9 mouse cellular contexts compared by ENCODE assay signal in the genomic region with DNA sequence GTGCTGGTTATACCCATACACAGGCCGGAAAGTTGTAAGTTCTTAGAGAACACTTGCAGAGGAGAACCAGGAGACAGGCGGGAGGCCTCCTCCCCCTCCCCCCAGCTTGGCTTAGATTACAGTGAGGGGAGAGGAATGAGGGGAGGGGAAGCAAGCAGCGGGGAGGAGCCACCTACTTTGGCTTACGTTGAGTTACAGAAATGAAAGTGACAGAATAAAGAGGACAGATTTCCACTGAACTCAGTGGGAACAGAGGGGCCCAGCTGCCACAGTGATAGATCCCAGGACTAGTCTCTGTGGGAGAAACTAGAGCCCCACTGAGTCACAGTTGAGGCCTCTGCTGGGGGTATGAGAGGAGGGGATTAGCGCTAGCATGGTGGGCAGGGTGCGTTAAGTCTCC.
DNase-seq lines count a peak whose midpoint lies in the region; ATAC-seq and TF ChIP-seq lines count a peak whose summit lies in the region.
"Had no signal": no experiment of that assay in that cellular context is flagged by ENCODE, and none has a peak within 500 bp of the region (broad histone marks: within the 10 kb centered on the region; RNA-seq: fewer than 3 reads in every experiment).

No protein-coding gene starts in this region.

- H3K4me2 ChIP-seq in forebrain, embryonic 14.5 days (ENCODE audit: low read length), result no peak overlapping the region
- no peak overlapping the region for H3K4me2 ChIP-seq in forebrain, embryonic 12.5 days
- H3K4me2 ChIP-seq in midbrain, embryonic 11.5 days, result no peak overlapping the region
- H3K4me2 ChIP-seq in limb, embryonic 14.5 days (replicated peaks; ENCODE audit: low read depth, low read length, severe bottlenecking), result peak overlapping the region; percentile 33; the same call in 1 of the 2 replicates
- H3K4me2 ChIP-seq in stomach, embryonic 15.5 days, result peak overlapping the region; percentile 37

- TF ChIP-seq POLR2A in limb, embryonic 14.5 days (IDR thresholded peaks at IDR 0.05; ENCODE audit: borderline replicate concordance, extremely low read depth, insufficient read depth, insufficient read length), result no peak

- H3K9me3 ChIP-seq in forebrain, embryonic 14.5 days (replicated peaks; ENCODE audit: control insufficient read depth, low read length), result no peaks in the 10 kb centered on the region
- no peaks in the 10 kb centered on the region for H3K9me3 ChIP-seq in forebrain, embryonic 12.5 days
- no peaks in the 10 kb centered on the region for H3K9me3 ChIP-seq in midbrain, embryonic 11.5 days (ENCODE audit: control insufficient read depth, low read length)
- H3K9me3 ChIP-seq in midbrain, embryonic 10.5 days (replicated peaks), result no peaks in the 10 kb centered on the region
- H3K9me3 ChIP-seq in limb, embryonic 14.5 days (ENCODE audit: control insufficient read depth, low read length), result no peaks in the 10 kb centered on the region
- no peaks in the 10 kb centered on the region for H3K9me3 ChIP-seq in stomach, embryonic 15.5 days

- 10% methylated on average over 6 of the region's 6 CpGs for WGBS in forebrain, embryonic 14.5 days
- WGBS in forebrain, embryonic 12.5 days, result 13% methylated on average over 6 of the region's 6 CpGs
- 15% methylated on average over 6 of the region's 6 CpGs for WGBS in midbrain, embryonic 11.5 days
- WGBS in midbrain, embryonic 10.5 days, result 14% methylated on average over 6 of the region's 6 CpGs
- 10% methylated on average over 6 of the region's 6 CpGs for WGBS in limb, embryonic 14.5 days
- WGBS in stomach, embryonic 15.5 days, result 11% methylated on average over 6 of the region's 6 CpGs

- peak; percentile 29; the same call in 1 of the 2 replicates for ATAC-seq in forebrain, embryonic 14.5 days
- no peak for ATAC-seq in forebrain, embryonic 12.5 days (ENCODE audit: low FRiP score)
- ATAC-seq in midbrain, embryonic 11.5 days (ENCODE audit: low FRiP score), result peak; percentile 48; the same call in 1 of the 2 replicates
- peak; percentile 57 for ATAC-seq in limb, embryonic 14.5 days (ENCODE audit: low FRiP score, low read depth)
- peak; percentile 75 for ATAC-seq in stomach, embryonic 15.5 days (ENCODE audit: insufficient read depth, low FRiP score, low read depth)

- no peaks in the 10 kb centered on the region for H3K27me3 ChIP-seq in forebrain, embryonic 14.5 days (replicated peaks; ENCODE audit: control insufficient read depth, insufficient read depth, low read length)
- H3K27me3 ChIP-seq in forebrain, embryonic 12.5 days, result no peaks in the 10 kb centered on the region
- no peaks in the 10 kb centered on the region for H3K27me3 ChIP-seq in midbrain, embryonic 11.5 days (ENCODE audit: control insufficient read depth, insufficient read depth, low read length)
- no peaks in the 10 kb centered on the region for H3K27me3 ChIP-seq in midbrain, embryonic 10.5 days (ENCODE audit: low read depth, poor library complexity, severe bottlenecking)
- H3K27me3 ChIP-seq in limb, embryonic 14.5 days (ENCODE audit: control insufficient read depth, insufficient read depth, low read length), result no peaks in the 10 kb centered on the region
- no peaks in the 10 kb centered on the region for H3K27me3 ChIP-seq in stomach, embryonic 15.5 days (replicated peaks)

- peak; percentile 27 for DNase-seq in forebrain, embryonic 14.5 days (ENCODE audit: low spot score)
- DNase-seq in midbrain, embryonic 11.5 days (ENCODE audit: low spot score, missing footprints), result peak; percentile 87
- no peak for DNase-seq in midbrain, embryonic 10.5 days (ENCODE audit: low spot score)
- DNase-seq in limb, embryonic 14.5 days (ENCODE audit: low spot score), result peak; percentile 48
- no peak for DNase-seq in thymus, postnatal 14 days
- DNase-seq in MN1 (ENCODE audit: low spot score), result no peak
- DNase-seq: kidney, adult 2 months had no signal

- H3K27ac ChIP-seq in forebrain, embryonic 14.5 days (ENCODE audit: low read depth, low read length), result no peak overlapping the region
- H3K27ac ChIP-seq in forebrain, embryonic 12.5 days, result no peak overlapping the region
- no peak overlapping the region for H3K27ac ChIP-seq in midbrain, embryonic 11.5 days (ENCODE audit: low read depth, low read length)
- H3K27ac ChIP-seq in midbrain, embryonic 10.5 days (replicated peaks), result no peak overlapping the region
- no peak overlapping the region for H3K27ac ChIP-seq in limb, embryonic 14.5 days (replicated peaks; ENCODE audit: low read depth, low read length)
- peak overlapping the region; percentile 54 for H3K27ac ChIP-seq in stomach, embryonic 15.5 days

- no peaks in the 10 kb centered on the region for H3K36me3 ChIP-seq in forebrain, embryonic 14.5 days (ENCODE audit: control insufficient read depth, insufficient read depth, low read length)
- no peaks in the 10 kb centered on the region for H3K36me3 ChIP-seq in forebrain, embryonic 12.5 days (replicated peaks)
- H3K36me3 ChIP-seq in midbrain, embryonic 11.5 days (ENCODE audit: control insufficient read depth, insufficient read depth, low read length), result no peaks in the 10 kb centered on the region
- H3K36me3 ChIP-seq in midbrain, embryonic 10.5 days, result no peaks in the 10 kb centered on the region
- H3K36me3 ChIP-seq in limb, embryonic 14.5 days (ENCODE audit: control insufficient read depth, insufficient read depth, low read length), result no peaks in the 10 kb centered on the region
- no peaks in the 10 kb centered on the region for H3K36me3 ChIP-seq in stomach, embryonic 15.5 days

- no peak overlapping the region for H3K9ac ChIP-seq in forebrain, embryonic 14.5 days (ENCODE audit: low read length)
- H3K9ac ChIP-seq in forebrain, embryonic 12.5 days, result no peak overlapping the region
- no peak overlapping the region for H3K9ac ChIP-seq in midbrain, embryonic 11.5 days (ENCODE audit: low read length)
- H3K9ac ChIP-seq in limb, embryonic 14.5 days (ENCODE audit: low read depth, low read length, severe bottlenecking), result no peak overlapping the region
- H3K9ac ChIP-seq in stomach, embryonic 15.5 days, result no peak overlapping the region

- no peaks in the 10 kb centered on the region for H3K4me1 ChIP-seq in forebrain, embryonic 14.5 days (ENCODE audit: control insufficient read depth, insufficient read depth, low read length)
- H3K4me1 ChIP-seq in forebrain, embryonic 12.5 days, result peaks cover 12% of the 10 kb centered on the region; the same call in 1 of the 2 replicates
- H3K4me1 ChIP-seq in midbrain, embryonic 11.5 days (ENCODE audit: control insufficient read depth, insufficient read depth, low read length), result peaks cover 4% of the 10 kb centered on the region; the same call in 1 of the 2 replicates
- H3K4me1 ChIP-seq in midbrain, embryonic 10.5 days, result peaks cover 15% of the 10 kb centered on the region
- 0 out of 2 replicates have a peak, but pooled peaks cover 9% of the 10 kb centered on the region for H3K4me1 ChIP-seq in limb, embryonic 14.5 days (ENCODE audit: control insufficient read depth, insufficient read depth, low read length)
- H3K4me1 ChIP-seq in stomach, embryonic 15.5 days, result peaks cover 10% of the 10 kb centered on the region; the same call in 1 of the 2 replicates

- no peak overlapping the region for H3K4me3 ChIP-seq in forebrain, embryonic 14.5 days (ENCODE audit: low read depth, low read length)
- H3K4me3 ChIP-seq in forebrain, embryonic 12.5 days (replicated peaks), result no peak overlapping the region
- H3K4me3 ChIP-seq in midbrain, embryonic 11.5 days (ENCODE audit: low read depth, low read length), result no peak overlapping the region
- H3K4me3 ChIP-seq in midbrain, embryonic 10.5 days, result no peak overlapping the region
- H3K4me3 ChIP-seq in limb, embryonic 14.5 days (replicated peaks; ENCODE audit: low read length), result no peak overlapping the region
- H3K4me3 ChIP-seq in stomach, embryonic 15.5 days (replicated peaks), result peak overlapping the region; percentile 18; the same call in 1 of the 2 replicates

Comparison
In these comparisons a context has a peak if more than half of its experiments do, and no peak if none do; other contexts are left out.
1. DNase-seq: peak in forebrain, embryonic 14.5 days (single experiment), midbrain, embryonic 11.5 days (single experiment) and limb, embryonic 14.5 days (single experiment); none in midbrain, embryonic 10.5 days (single experiment), thymus, postnatal 14 days (single experiment) and MN1 (single experiment).
2. H3K4me2 ChIP-seq: peak in limb, embryonic 14.5 days (single experiment) and stomach, embryonic 15.5 days (single experiment); none in forebrain, embryonic 14.5 days (single experiment), forebrain, embryonic 12.5 days (single experiment) and midbrain, embryonic 11.5 days (single experiment).